Mouse (Mus musculus) liver, embryonic 15.5 days (tissue): ENCODE results near the gene Dop1a. TPM values are rescaled to one million over a fixed set of nuclear protein-coding genes. Genes with fewer than 3 reads are reported as not detected.

ENCODE experiments used
- ATAC-seq: fragments of 200-750 bp; cut with Nextera tagmentation; 2 replicates; pipeline ENCODE4 v1.8.0; 2017; ENCODE audit warnings: moderate number of reproducible peaks, mild to moderate bottlenecking, moderate library complexity; ENCODE audit not compliant: insufficient read depth
- H3K27ac ChIP-seq: fragments of 300-500 bp; sonication (generic); replicated peaks from 2 replicates; pipeline ENCODE4 v1.5.1; 2015; ENCODE audit warnings: mild to moderate bottlenecking, inconsistent platforms
- H3K27me3 ChIP-seq: fragments of 300-500 bp; sonication (generic); 2 replicates; pipeline ENCODE4 v1.6.1; 2015; ENCODE audit warnings: mild to moderate bottlenecking, inconsistent platforms
- H3K36me3 ChIP-seq: fragments of 300-500 bp; sonication (generic); replicated peaks from 2 replicates; pipeline ENCODE4 v1.6.1; 2015; ENCODE audit warnings: moderate library complexity, mild to moderate bottlenecking, inconsistent platforms
- H3K4me1 ChIP-seq: fragments of 300-500 bp; sonication (generic); replicated peaks from 2 replicates; pipeline ENCODE4 v1.6.1; 2015; ENCODE audit warnings: inconsistent platforms
- H3K4me2 ChIP-seq: fragments of 300-500 bp; sonication (generic); 2 replicates; pipeline ENCODE4 v1.6.1; 2015; ENCODE audit warnings: moderate library complexity, mild to moderate bottlenecking, inconsistent platforms
- H3K4me3 ChIP-seq: fragments of 300-500 bp; sonication (generic); replicated peaks from 2 replicates; pipeline ENCODE4 v1.5.1; 2015; ENCODE audit warnings: mild to moderate bottlenecking, inconsistent platforms
- H3K9ac ChIP-seq: fragments of 300-500 bp; sonication (generic); 2 replicates; pipeline ENCODE4 v1.6.1; 2015; ENCODE audit warnings: moderate library complexity, mild to moderate bottlenecking, inconsistent platforms
- H3K9me3 ChIP-seq: fragments of 300-500 bp; sonication (generic); replicated peaks from 2 replicates; pipeline ENCODE4 v1.6.1; 2016; ENCODE audit warnings: inconsistent platforms
- WGBS: fragments of 180-500 bp; shearing (Covaris S2); methylation state at CpG from one replicate; pipeline ENCODE4 v1.1.7; 2015; ENCODE audit warnings: mixed read lengths; ENCODE audit not compliant: insufficient replicate concordance; 5-methylcytosine and 5-hydroxymethylcytosine counted together
- polyA plus RNA-seq: library from polyadenylated mRNA; unstranded; fragments of >200 nt; fragmentation: Nextera tagmentation; extraction: Ambion mirVana; gene quantifications from 2 replicates; pipeline ENCODE4 v1.2.1, GENCODE M21; 2015

The Dop1a gene
- polyA plus RNA-seq, 1 experiment from 2014 or later = 3.9 TPM

GRCm38 (mm10) chr9:86451094-86451493 lies 15.9 kb upstream of the Dop1a start:
- Histone ChIP-seq H3K27ac (no peak overlapping the region), H3K27me3 (no peaks in the 10 kb centered on the region), H3K4me2 (peak overlapping the region; percentile 45), H3K9me3 (no peaks in the 10 kb centered on the region), H3K36me3 (no peaks in the 10 kb centered on the region), H3K4me1 (peaks cover 11% of the 10 kb centered on the region), H3K4me3 (no peak overlapping the region), H3K9ac (no peak overlapping the region)
- ATAC-seq = peak; percentile 52; the same call in 1 of the 2 replicates
- WGBS = 18% methylated on average over 6 of the region's 6 CpGs

- ATAC-seq = peak; percentile 53; the same call in 1 of the 2 replicates
- Histone ChIP-seq H3K27ac (no peak overlapping the region), H3K4me1 (peaks cover 11% of the 10 kb centered on the region), H3K36me3 (no peaks in the 10 kb centered on the region), H3K9ac (no peak overlapping the region), H3K4me3 (0 out of 2 replicates have a peak overlapping the region, but pooled peaks have one; percentile 3), H3K4me2 (peak overlapping the region; percentile 45), H3K27me3 (no peaks in the 10 kb centered on the region), H3K9me3 (no peaks in the 10 kb centered on the region)
- WGBS = 2% methylated on average over 13 of the region's 13 CpGs
These were observed 15.3 kb upstream of the Dop1a start for GRCm38 (mm10) chr9:86451617-86452016.

GRCm38 (mm10) chr9:86453626-86454025 lies 13.3 kb upstream of the Dop1a start:
- ATAC-seq = no peak
- WGBS = 53% methylated on average over 3 of the region's 3 CpGs
- no peaks in the 10 kb centered on the region for H3K9me3 ChIP-seq
- no peak overlapping the region for H3K4me3 ChIP-seq
- H3K9ac ChIP-seq = no peak overlapping the region
- peaks cover 11% of the 10 kb centered on the region for H3K4me1 ChIP-seq
- no peak overlapping the region for H3K4me2 ChIP-seq
- H3K27ac ChIP-seq = no peak overlapping the region
- no peaks in the 10 kb centered on the region for H3K36me3 ChIP-seq
- H3K27me3 ChIP-seq = no peaks in the 10 kb centered on the region

DNA sequence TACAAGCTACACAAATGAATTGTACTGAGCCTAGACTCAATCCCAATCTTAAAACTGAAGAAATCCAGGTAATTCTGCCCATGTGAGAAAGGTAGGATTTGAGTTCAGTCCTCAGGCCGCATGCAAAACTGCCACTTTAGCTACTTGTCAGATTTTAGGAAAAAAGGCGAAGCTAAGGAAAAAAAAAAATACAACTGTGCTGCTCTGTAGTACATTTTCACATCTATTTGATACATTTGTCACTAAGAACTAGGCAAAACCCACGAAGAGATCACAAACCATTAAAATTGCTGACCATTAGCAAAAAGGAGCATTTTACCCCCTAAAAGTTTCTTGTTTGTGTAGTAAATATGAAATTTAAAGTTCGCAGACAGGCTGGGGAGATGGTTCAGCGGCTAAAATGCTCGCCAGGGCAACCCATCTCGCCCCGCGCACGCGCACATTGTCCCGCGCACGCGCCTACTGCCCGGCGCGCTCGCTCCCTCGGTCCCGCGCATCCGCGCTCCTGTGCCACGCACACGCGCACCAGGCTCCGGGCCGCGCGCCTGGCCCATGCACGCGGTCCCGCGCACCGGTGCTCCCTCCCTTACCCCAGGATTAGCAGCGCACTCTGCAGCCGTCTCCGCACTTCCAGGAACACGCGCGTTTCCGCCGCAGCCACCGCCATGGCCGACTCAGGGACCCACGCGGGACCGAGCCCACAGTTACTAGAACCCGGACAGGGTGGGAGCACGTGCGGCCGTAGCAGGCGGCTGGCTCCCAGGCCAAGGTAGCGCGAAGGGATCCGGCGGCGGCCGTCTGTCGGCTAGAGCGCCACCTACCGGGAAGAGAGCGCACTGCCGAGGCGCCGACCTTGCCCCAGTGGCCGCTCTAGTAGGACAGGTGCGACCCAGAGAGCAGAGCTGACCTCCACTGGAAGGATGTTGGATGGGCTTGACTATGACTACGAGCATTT lies 2.5 kb upstream of the Dop1a start, which contains the start of gene Ube2cbp:
TSS of gene Ube2cbp (minus strand) at position 800 of the 955 bp plus-strand sequence.
- peaks cover 30% of the 10 kb centered on the region for H3K4me1 ChIP-seq
- H3K36me3 ChIP-seq = no peaks in the 10 kb centered on the region
- ATAC-seq = peak; percentile 79
- H3K27ac ChIP-seq = peak within 1 kb of the TSS; percentile 68
- peak within 1 kb of the TSS; percentile 73 for H3K4me3 ChIP-seq
- H3K4me2 ChIP-seq = peak within 1 kb of the TSS; percentile 97
- H3K9me3 ChIP-seq = no peaks in the 10 kb centered on the region
- WGBS = 2% methylated on average over 70 of the region's 70 CpGs
- H3K27me3 ChIP-seq = peaks cover 3% of the 10 kb centered on the region; the same call in 1 of the 2 replicates
- peak within 1 kb of the TSS; percentile 69 for H3K9ac ChIP-seq

- Histone ChIP-seq H3K4me3 (no peak overlapping the region), H3K27me3 (no peaks in the 10 kb centered on the region), H3K4me2 (no peak overlapping the region), H3K9ac (no peak overlapping the region), H3K4me1 (0 out of 2 replicates have a peak, but pooled peaks cover 3% of the 10 kb centered on the region), H3K27ac (no peak overlapping the region), H3K9me3 (no peaks in the 10 kb centered on the region), H3K36me3 (no peaks in the 10 kb centered on the region)
- WGBS = 75% methylated on average over 4 of the region's 4 CpGs
- ATAC-seq = no peak
These were observed 9.0 kb downstream of the Dop1a start for GRCm38 (mm10) chr9:86475956-86476355.

- 0 out of 2 replicates have a peak, but pooled peaks have one; percentile 22 for ATAC-seq
- 0 out of 2 replicates have a peak, but pooled peaks cover 3% of the 10 kb centered on the region for H3K4me1 ChIP-seq
- H3K36me3 ChIP-seq = no peaks in the 10 kb centered on the region
- H3K27ac ChIP-seq = no peak overlapping the region
- H3K9me3 ChIP-seq = no peaks in the 10 kb centered on the region
- no peak overlapping the region for H3K4me3 ChIP-seq
- WGBS = 25% methylated on average over 5 of the region's 5 CpGs
- no peak overlapping the region for H3K4me2 ChIP-seq
- H3K9ac ChIP-seq = no peak overlapping the region
- H3K27me3 ChIP-seq = no peaks in the 10 kb centered on the region
These were observed 9.8 kb downstream of the Dop1a start for GRCm38 (mm10) chr9:86476763-86477162.

GRCm38 (mm10) chr9:86478414-86479093 lies 11.6 kb downstream of the Dop1a start:
- Histone ChIP-seq H3K4me2 (no peak overlapping the region), H3K4me1 (0 out of 2 replicates have a peak, but pooled peaks cover 3% of the 10 kb centered on the region), H3K27me3 (no peaks in the 10 kb centered on the region), H3K9me3 (no peaks in the 10 kb centered on the region), H3K4me3 (no peak overlapping the region), H3K27ac (no peak overlapping the region), H3K9ac (no peak overlapping the region), H3K36me3 (no peaks in the 10 kb centered on the region)
- WGBS = 80% methylated on average over 5 of the region's 5 CpGs
- ATAC-seq = no peak

- H3K36me3 ChIP-seq = no peaks in the 10 kb centered on the region
- no peaks in the 10 kb centered on the region for H3K27me3 ChIP-seq
- no peak overlapping the region for H3K4me2 ChIP-seq
- H3K4me3 ChIP-seq = no peak overlapping the region
- H3K9me3 ChIP-seq = no peaks in the 10 kb centered on the region
- no peak overlapping the region for H3K27ac ChIP-seq
- no peaks in the 10 kb centered on the region for H3K4me1 ChIP-seq
- H3K9ac ChIP-seq = no peak overlapping the region
- ATAC-seq = no peak
- 74% methylated on average over 1 of the region's 1 CpGs for WGBS
These were observed 15.3 kb downstream of the Dop1a start for GRCm38 (mm10) chr9:86482236-86482635.

GRCm38 (mm10) chr9:86491740-86492139 lies 24.8 kb downstream of the Dop1a start:
- 86% methylated on average over 2 of the region's 2 CpGs for WGBS
- no peak for ATAC-seq
- peaks cover 24% of the 10 kb centered on the region for H3K36me3 ChIP-seq

GRCm38 (mm10) chr9:86496261-86496660 lies 29.3 kb downstream of the Dop1a start:
- Histone ChIP-seq H3K27ac (no peak overlapping the region), H3K9me3 (no peaks in the 10 kb centered on the region), H3K27me3 (no peaks in the 10 kb centered on the region), H3K4me3 (no peak overlapping the region), H3K4me1 (0 out of 2 replicates have a peak, but pooled peaks cover 2% of the 10 kb centered on the region), H3K4me2 (no peak overlapping the region), H3K9ac (no peak overlapping the region), H3K36me3 (peaks cover 21% of the 10 kb centered on the region)
- ATAC-seq = no peak
- 80% methylated on average over 4 of the region's 4 CpGs for whole genome bisulfite sequencing

More at GRCm38 (mm10) chr9:86491740-86492139, 24.8 kb downstream of the Dop1a start:
- H3K9ac ChIP-seq = no peak overlapping the region
- no peaks in the 10 kb centered on the region for H3K4me1 ChIP-seq
- no peaks in the 10 kb centered on the region for H3K27me3 ChIP-seq
- H3K4me3 ChIP-seq = no peak overlapping the region
- H3K4me2 ChIP-seq = no peak overlapping the region
- H3K27ac ChIP-seq = no peak overlapping the region
- no peaks in the 10 kb centered on the region for H3K9me3 ChIP-seq

GRCm38 (mm10) chr9:86499083-86499482 lies 32.1 kb downstream of the Dop1a start:
- no peak overlapping the region for H3K4me3 ChIP-seq
- peaks cover 13% of the 10 kb centered on the region for H3K36me3 ChIP-seq
- ATAC-seq = peak; percentile 71
- H3K9ac ChIP-seq = no peak overlapping the region
- H3K27ac ChIP-seq = no peak overlapping the region
- no peak overlapping the region for H3K4me2 ChIP-seq
- 0 out of 2 replicates have a peak, but pooled peaks cover 2% of the 10 kb centered on the region for H3K4me1 ChIP-seq
- H3K27me3 ChIP-seq = no peaks in the 10 kb centered on the region
- WGBS = 48% methylated on average over 3 of the region's 3 CpGs
- H3K9me3 ChIP-seq = no peaks in the 10 kb centered on the region
